Mouse (Mus musculus): ENCODE measurements around the gene Rtp1.

Gene Rtp1

DNA sequence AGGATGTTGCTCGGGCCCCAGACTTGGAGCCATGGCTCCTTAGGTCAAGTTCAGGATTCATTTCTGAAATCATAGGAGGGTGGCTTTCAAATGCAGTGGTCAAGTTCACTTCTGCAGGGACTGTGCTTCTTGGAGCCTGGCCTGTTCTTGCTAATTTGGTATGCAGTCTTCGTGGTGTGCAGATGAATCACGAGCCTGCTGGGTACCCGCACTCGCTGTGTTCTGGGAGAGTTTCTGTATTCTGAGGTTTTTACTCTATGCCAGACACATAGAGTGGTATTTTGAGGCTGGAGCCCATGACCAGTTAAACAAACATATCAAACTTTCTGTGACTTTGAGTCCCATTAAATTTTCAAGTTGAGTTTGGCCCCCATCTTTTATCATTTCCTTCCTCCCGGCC, 25.4 kb downstream of the Rtp1 start:
- in situ Hi-C loops (cut with MboI, MseI), result no loop called here

DNA sequence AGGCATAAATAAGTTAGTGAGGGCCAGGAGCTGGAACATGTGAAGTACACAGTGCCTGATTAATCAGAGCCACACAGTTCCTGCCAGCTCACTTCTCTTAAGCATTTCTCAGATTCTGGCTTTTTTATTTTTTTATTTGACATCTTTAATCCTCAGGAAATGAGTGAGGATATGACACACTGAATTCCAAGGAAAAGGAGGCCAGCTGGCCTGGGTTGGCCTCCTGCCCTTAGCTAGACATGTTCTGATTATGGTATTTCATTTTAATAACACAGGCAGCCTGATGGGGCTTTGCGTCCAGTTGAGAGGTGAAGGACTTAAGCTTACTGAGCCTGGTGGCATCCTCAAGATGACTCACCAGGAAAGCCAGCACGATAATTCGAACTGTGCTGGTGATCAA, 27.6 kb downstream of the Rtp1 start:
- in situ Hi-C loops (cut with MboI, MseI), result no loop called here

DNA sequence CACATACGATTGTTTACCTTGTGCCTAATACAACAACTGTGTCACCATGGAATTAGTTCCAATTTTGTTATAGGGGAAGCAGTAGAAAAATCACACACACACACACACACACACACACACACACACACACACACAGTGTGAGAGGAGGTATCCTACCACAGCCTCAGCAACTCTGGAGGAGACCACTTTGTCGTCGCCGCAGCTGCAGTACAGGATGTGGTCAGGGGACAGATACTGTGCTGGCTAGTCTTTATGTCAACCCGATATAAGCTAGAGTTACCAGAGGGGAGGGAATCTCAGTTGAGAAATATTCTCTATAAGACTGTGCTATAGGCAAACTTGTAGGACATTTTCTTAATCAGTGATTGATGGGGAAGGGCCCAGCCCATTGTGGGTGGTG, 28.4 kb downstream of the Rtp1 start:
- in situ Hi-C loops (cut with MboI, MseI), result no loop called here

DNA sequence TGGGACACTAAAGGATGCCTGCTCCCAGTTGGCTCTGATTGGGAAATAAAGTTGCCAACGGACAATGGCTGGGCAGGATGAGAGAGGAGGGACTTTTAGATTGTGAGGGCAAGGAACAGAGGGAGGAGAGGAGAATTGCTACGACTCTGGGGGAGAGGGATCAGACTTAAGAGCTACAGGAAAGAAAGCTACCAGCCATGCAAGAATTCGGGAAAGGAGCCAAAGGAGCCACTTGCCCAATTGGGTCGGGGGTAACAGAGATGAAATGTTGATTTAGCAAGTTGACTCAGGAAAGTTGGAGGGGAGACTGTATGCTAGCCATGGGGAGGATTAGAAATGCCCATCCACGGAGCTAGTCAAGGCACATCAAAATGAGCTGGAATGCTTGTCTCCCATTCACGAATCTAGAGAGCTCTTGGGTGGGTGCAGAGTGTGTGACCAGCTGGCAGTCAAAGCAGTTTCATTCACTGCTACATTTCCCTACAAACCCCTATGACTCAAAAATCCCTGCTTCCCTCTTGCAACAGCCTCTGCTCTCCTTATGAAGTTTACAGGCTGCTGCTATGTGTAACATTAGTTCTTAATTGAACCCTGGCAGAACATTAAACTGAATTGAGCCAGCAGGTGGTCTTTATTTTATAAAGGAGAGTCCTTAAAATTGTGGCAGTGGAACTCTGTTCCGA, 30.1 kb downstream of the Rtp1 start:
- in situ Hi-C loops (cut with MboI, MseI), result no loop called here

DNA sequence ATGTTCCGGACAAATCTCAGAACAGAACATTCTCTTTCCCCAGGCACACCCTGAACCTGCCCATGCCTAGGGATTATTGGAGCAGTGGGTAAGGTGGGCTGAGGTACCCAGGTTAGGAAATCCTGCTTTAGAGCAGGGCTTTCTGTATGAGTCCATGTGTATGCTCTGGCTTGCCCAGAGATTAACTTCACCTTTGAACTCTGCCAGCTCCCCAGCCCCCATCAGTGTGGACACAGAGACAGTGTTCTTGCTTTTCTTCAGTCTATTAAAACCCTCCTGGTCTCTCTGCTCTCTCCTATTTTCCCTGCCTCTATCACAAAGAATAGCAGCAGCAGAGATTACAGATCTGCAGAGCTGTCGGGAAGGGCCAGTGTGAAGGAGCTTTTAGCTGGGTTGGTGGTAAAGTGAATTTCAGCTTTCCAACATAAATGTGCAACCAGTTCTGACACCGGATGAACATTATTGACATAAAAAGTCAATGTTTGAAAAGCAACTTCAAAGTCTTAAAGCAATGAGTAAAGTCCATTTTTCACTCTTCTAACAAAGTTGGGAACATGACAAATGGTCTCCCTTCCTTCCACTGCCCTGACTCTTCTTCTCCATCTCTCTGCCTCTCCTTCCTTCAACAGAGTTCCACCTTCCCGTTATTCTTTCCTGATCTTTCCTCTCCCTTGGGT, 34.9 kb downstream of the Rtp1 start:
- in situ Hi-C loops (cut with MboI, MseI), result no loop called here

DNA sequence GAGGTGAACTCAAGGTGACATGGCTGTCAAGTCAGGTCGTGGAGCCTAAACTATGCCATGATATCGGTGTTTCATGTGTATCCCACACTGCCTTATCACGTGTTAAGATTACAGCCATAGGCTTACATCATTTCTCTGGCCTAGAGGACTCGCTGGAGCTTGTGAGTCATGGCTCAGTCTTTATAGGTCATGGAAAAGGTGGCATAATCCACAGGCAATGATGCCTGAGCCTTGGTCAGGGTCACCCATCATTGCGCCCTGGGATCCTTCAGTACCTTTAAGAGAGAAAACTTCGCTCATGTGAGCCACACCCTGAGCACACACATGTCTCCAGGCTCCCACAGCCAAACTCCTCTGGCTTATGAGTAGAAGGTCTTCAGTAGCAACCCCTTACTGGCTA, 42.6 kb downstream of the Rtp1 start:
- in situ Hi-C loops (cut with MboI, MseI), result no loop called here

DNA sequence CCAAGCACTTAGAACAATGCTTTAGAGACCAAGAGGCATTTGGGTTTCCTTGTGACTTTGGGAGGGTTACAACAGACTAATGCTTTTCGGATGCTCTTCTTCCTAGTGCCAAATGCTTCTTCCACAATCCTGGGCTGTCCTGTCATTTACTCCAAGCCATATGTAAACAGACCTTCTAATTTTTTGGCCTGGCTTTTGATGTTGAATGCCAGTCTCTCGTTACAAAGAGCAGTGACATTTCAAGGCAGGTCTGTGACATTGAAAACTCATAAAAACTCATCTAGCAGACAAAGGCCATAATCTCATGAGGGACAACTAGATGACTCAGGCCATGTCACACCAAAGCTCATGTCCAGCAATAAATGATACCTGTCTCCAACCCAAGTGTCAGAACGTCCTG, 43.1 kb downstream of the Rtp1 start:
- in situ Hi-C loops (cut with MboI, MseI), result no loop called here

DNA sequence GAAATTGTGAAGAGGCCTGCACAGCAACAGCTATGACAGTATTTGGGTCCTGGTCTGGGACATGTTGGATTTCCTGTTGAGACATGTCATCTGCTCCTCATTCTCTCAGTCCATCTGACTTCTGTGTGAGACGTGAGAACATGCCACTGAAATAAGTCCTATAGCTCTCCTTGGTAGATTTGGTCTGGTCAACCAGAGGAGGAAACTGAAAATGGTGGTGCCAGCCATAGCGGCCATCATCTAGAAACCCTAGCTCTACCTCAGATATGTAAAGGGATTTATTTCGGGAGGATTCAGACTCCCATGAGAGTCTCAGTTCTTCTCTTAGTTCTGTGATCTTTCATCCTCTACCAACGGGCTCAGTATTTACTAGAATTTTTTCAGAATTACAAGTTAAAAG, 46.7 kb downstream of the Rtp1 start:
- in situ Hi-C loops (cut with MboI, MseI), result no loop called here

DNA sequence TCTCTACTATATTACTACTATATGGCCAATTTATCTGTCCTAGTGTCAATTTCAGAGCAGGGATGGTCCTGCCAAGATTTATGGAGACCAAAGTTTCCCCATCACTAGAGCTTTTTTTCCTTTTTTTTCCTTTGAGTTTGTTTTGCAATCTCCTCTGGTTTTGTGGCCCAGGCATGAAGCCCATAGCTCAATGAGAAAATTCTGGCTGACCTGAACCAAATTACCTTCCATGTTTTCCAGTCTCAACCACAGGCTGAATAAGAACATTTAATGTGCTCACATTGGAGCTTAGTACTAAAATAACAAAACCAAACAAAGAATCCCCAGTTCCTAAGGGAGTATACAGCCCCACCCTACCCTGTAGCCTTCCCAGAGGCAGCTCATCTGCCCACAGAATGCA, 47.7 kb downstream of the Rtp1 start:
- in situ Hi-C loops (cut with MboI, MseI), result no loop called here

DNA sequence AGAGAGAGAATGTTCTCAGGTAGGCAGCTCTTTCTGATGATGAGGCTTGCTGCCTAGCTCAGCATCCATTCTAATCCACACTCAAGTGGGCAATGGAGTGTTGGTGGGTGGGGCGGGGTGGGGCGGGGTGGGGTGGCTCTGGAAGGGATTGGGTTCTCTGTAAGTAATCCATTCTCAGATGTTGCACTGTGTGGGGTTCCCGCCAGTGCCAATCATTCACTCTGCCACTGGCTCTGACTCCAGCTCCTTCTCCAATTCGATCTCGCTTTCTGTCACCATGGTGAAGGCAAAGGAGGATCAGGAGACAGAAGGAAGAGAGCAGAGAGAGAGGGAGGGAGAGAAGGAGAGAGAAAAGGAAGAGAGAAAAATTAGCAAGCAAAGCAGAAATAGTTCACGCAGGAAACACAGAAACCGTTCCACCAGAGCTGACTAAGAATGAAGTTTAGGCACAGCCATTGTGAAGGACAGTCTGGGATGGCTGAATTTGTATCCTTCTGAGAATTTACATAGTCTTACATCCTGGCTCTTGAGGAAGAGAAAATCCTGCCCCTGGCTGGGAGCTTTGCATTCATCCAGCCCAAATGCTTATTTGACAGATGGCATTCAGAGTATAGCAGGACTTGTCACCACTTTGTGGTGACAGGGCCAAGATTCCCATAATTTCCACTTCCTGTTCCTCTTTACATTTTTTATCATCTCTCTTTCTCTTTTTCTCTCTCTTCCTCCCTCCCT, 51.1 kb downstream of the Rtp1 start:
- in situ Hi-C loops (cut with MboI, MseI), result no loop called here

DNA sequence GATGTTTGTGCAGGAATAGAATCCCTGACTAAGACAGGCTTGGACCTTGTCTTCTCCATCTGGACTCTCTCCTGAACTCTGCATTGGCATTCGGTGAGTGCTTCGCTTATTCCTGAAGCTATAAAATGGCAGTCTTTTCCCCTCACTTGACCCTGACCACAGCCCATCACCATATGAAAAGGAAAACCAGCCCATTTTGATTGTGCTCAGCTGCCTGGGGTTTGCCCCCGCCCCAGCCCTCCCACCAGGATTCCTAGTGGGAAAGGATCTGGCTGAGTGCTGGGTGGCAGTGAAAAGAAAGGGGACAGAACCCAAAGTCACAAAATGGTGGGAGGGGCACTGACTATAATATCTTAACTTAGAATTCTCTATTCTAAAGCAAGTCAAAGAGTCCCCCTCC, 53.3 kb downstream of the Rtp1 start:
- in situ Hi-C loops (cut with MboI, MseI), result no loop called here

DNA sequence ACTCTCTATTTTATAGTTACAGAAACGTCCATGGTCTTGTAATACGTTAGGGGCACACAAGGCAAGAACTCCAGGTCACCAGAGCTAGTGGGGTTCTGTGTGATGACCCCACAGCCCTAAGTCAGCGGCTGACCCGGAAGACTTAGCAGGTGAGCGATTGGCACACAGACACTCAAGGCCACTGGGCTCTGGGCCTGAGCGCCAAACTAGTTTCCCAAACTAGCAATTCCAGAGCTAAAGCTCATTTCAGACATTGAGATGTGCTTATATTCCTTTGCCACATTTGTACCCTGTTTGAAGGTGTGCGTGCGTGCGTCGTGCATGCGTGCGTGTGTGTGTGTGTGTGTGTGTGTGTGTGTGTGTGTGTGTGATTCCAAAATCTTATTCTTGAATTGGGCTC, 53.9 kb downstream of the Rtp1 start:
- in situ Hi-C loops (cut with MboI, MseI), result no loop called here

DNA sequence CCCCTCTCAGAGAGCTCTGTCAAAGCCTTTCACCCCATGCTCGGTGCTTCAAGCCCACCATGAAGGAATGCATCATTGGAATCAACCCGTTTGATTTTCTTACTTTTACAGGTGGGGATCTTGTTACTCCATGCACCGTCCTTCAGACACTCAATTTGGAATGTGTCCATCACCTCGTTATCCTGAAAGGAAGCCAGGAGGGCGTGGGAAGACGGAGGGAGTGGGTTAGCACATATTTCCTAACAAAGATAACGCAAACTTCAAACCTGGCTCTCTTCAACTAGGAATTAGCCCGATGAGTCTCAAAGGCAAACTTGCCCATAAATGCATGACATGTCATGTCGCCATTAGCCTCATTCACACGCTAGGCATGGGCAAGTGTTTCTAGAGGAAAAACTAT, 54.4 kb downstream of the Rtp1 start:
- in situ Hi-C loops (cut with MboI, MseI), result no loop called here

All from T-helper 2 cell (primary cell).